Comparison of ENCODE assay signal across 10 mouse cellular contexts in genomic region chr4:137919116-137919515, GRCm38 (mm10). TPM values are rescaled to one million over a fixed set of nuclear protein-coding genes. Genes with fewer than 3 reads are reported as not detected.
DNase-seq lines count a peak whose midpoint lies in the region; ATAC-seq lines count a peak whose summit lies in the region.
"Had no signal": no experiment of that assay in that cellular context is flagged by ENCODE, and none has a peak within 500 bp of the region (broad histone marks: within the 10 kb centered on the region; RNA-seq: fewer than 3 reads in every experiment).

No protein-coding gene starts in this region.

- H3K27ac ChIP-seq in forebrain, embryonic 13.5 days = peak overlapping the region; percentile 14; the same call in 1 of the 2 replicates
- H3K27ac ChIP-seq in forebrain, embryonic 15.5 days (replicated peaks) = no peak overlapping the region
- 0 out of 2 replicates have a peak overlapping the region, but pooled peaks have one; percentile 15 for H3K27ac ChIP-seq in liver, embryonic 12.5 days
- H3K27ac ChIP-seq in liver, embryonic 11.5 days (ENCODE audit: low read depth, low read length) = no peak overlapping the region
- peak overlapping the region; percentile 87 for H3K27ac ChIP-seq in embryonic facial prominence, embryonic 10.5 days (replicated peaks)
- H3K27ac ChIP-seq in limb, embryonic 13.5 days = peak overlapping the region; percentile 28; the same call in 1 of the 2 replicates
- H3K27ac ChIP-seq: macrophage had no signal

- 57% methylated on average over 10 of the region's 10 CpGs for WGBS in forebrain, embryonic 13.5 days
- 59% methylated on average over 10 of the region's 10 CpGs for WGBS in forebrain, embryonic 15.5 days
- 69% methylated on average over 10 of the region's 10 CpGs for WGBS in liver, embryonic 12.5 days (ENCODE audit: insufficient replicate concordance)
- WGBS in liver, embryonic 11.5 days = 72% methylated on average over 10 of the region's 10 CpGs
- 53% methylated on average over 10 of the region's 10 CpGs for WGBS in embryonic facial prominence, embryonic 10.5 days
- WGBS in limb, embryonic 13.5 days = 37% methylated on average over 10 of the region's 10 CpGs

- peaks cover 27% of the 10 kb centered on the region for H3K27me3 ChIP-seq in forebrain, embryonic 13.5 days
- peaks cover 7% of the 10 kb centered on the region; the same call in 1 of the 2 replicates for H3K27me3 ChIP-seq in forebrain, embryonic 15.5 days
- peaks cover 15% of the 10 kb centered on the region for H3K27me3 ChIP-seq in liver, embryonic 12.5 days (replicated peaks)
- H3K27me3 ChIP-seq in liver, embryonic 11.5 days (replicated peaks; ENCODE audit: control insufficient read depth, insufficient read depth, low read length) = no peaks in the 10 kb centered on the region
- H3K27me3 ChIP-seq in embryonic facial prominence, embryonic 10.5 days (replicated peaks; ENCODE audit: low read depth, poor library complexity, severe bottlenecking) = peaks cover 8% of the 10 kb centered on the region; the same call in 1 of the 2 replicates
- no peaks in the 10 kb centered on the region for H3K27me3 ChIP-seq in limb, embryonic 13.5 days

- H3K4me1 ChIP-seq in forebrain, embryonic 13.5 days = peaks cover 43% of the 10 kb centered on the region
- peaks cover 36% of the 10 kb centered on the region for H3K4me1 ChIP-seq in forebrain, embryonic 15.5 days
- H3K4me1 ChIP-seq in liver, embryonic 12.5 days = peaks cover 50% of the 10 kb centered on the region
- H3K4me1 ChIP-seq in liver, embryonic 11.5 days (replicated peaks; ENCODE audit: control insufficient read depth, insufficient read depth, low read length) = peaks cover 47% of the 10 kb centered on the region
- H3K4me1 ChIP-seq in embryonic facial prominence, embryonic 10.5 days = peaks cover 69% of the 10 kb centered on the region
- H3K4me1 ChIP-seq in limb, embryonic 13.5 days = peaks cover 51% of the 10 kb centered on the region

- no peak overlapping the region for H3K4me3 ChIP-seq in forebrain, embryonic 13.5 days
- H3K4me3 ChIP-seq in forebrain, embryonic 15.5 days = no peak overlapping the region
- H3K4me3 ChIP-seq in liver, embryonic 12.5 days = no peak overlapping the region
- no peak overlapping the region for H3K4me3 ChIP-seq in liver, embryonic 11.5 days (ENCODE audit: low read depth, low read length)
- no peak overlapping the region for H3K4me3 ChIP-seq in embryonic facial prominence, embryonic 10.5 days
- H3K4me3 ChIP-seq in limb, embryonic 13.5 days = no peak overlapping the region

- no peak for ATAC-seq in forebrain, embryonic 13.5 days
- ATAC-seq in forebrain, embryonic 15.5 days (replicated peaks) = no peak
- no peak for ATAC-seq in liver, embryonic 12.5 days
- no peak for ATAC-seq in liver, embryonic 11.5 days (replicated peaks; ENCODE audit: low FRiP score)
- ATAC-seq in limb, embryonic 13.5 days (ENCODE audit: low FRiP score, low read depth) = no peak

- no peaks in the 10 kb centered on the region for H3K36me3 ChIP-seq in forebrain, embryonic 13.5 days (ENCODE audit: poor library complexity, severe bottlenecking)
- no peaks in the 10 kb centered on the region for H3K36me3 ChIP-seq in forebrain, embryonic 15.5 days
- peaks cover 17% of the 10 kb centered on the region; the same call in 1 of the 2 replicates for H3K36me3 ChIP-seq in liver, embryonic 12.5 days
- H3K36me3 ChIP-seq in liver, embryonic 11.5 days (ENCODE audit: control insufficient read depth, insufficient read depth, low read length) = no peaks in the 10 kb centered on the region; the same call in none of the 2 replicates
- peaks cover 35% of the 10 kb centered on the region for H3K36me3 ChIP-seq in embryonic facial prominence, embryonic 10.5 days (replicated peaks)
- H3K36me3 ChIP-seq in limb, embryonic 13.5 days = peaks cover 27% of the 10 kb centered on the region

- H3K9me3 ChIP-seq in forebrain, embryonic 13.5 days (replicated peaks) = no peaks in the 10 kb centered on the region
- H3K9me3 ChIP-seq in forebrain, embryonic 15.5 days = no peaks in the 10 kb centered on the region
- no peaks in the 10 kb centered on the region for H3K9me3 ChIP-seq in liver, embryonic 12.5 days (replicated peaks)
- H3K9me3 ChIP-seq in liver, embryonic 11.5 days (ENCODE audit: control insufficient read depth, low read length) = no peaks in the 10 kb centered on the region
- no peaks in the 10 kb centered on the region for H3K9me3 ChIP-seq in embryonic facial prominence, embryonic 10.5 days
- H3K9me3 ChIP-seq in limb, embryonic 13.5 days = no peaks in the 10 kb centered on the region

- no peak for DNase-seq in liver, embryonic 11.5 days (ENCODE audit: low spot score)
- no peak for DNase-seq in embryonic facial prominence, embryonic 10.5 days (ENCODE audit: low spot score)
- no peak for DNase-seq in layer of hippocampus, adult 9-10 months (ENCODE audit: low spot score)
- DNase-seq in embryo, embryonic 10 days (ENCODE audit: low spot score) = no peak
- DNase-seq: gastrocnemius, postnatal 10 days had no signal

- H3K4me2 ChIP-seq in forebrain, embryonic 13.5 days = no peak overlapping the region
- no peak overlapping the region for H3K4me2 ChIP-seq in forebrain, embryonic 15.5 days (replicated peaks)
- no peak overlapping the region for H3K4me2 ChIP-seq in liver, embryonic 12.5 days
- no peak overlapping the region for H3K4me2 ChIP-seq in liver, embryonic 11.5 days
- H3K4me2 ChIP-seq in limb, embryonic 13.5 days (replicated peaks) = no peak overlapping the region

- no peak overlapping the region for H3K9ac ChIP-seq in forebrain, embryonic 13.5 days
- no peak overlapping the region for H3K9ac ChIP-seq in forebrain, embryonic 15.5 days (replicated peaks)
- H3K9ac ChIP-seq in liver, embryonic 12.5 days = no peak overlapping the region
- no peak overlapping the region for H3K9ac ChIP-seq in liver, embryonic 11.5 days (ENCODE audit: low read depth, low read length)
- H3K9ac ChIP-seq in limb, embryonic 13.5 days = peak overlapping the region; percentile 35; the same call in 1 of the 2 replicates

RNA-seq across cellular contexts. Expression of gene Ece1, which starts 57.1 kb away (rescaled TPM):
- 10.8 and 12.9 TPM in 2 replicates for polyA plus RNA-seq in forebrain, embryonic 13.5 days (2015; fragmentation: Nextera tagmentation; extraction: Ambion mirVana)
- polyA plus RNA-seq in forebrain, embryonic 15.5 days (2015; fragmentation: Nextera tagmentation; extraction: Ambion mirVana) = 10.1 and 11.2 TPM in 2 replicates
- 17.8 and 18.5 TPM in 2 replicates for polyA plus RNA-seq in liver, embryonic 12.5 days (2016; fragmentation: Nextera tagmentation; extraction: Ambion mirVana)
- polyA plus RNA-seq in liver, embryonic 11.5 days (2014; fragmentation: Nextera tagmentation; extraction: Ambion mirVana) = 51.9 and 61.4 TPM in 2 replicates
- polyA plus RNA-seq in embryonic facial prominence, embryonic 10.5 days (2016; fragmentation: Nextera tagmentation; extraction: Ambion mirVana) = 46.6 and 54.5 TPM in 2 replicates
- polyA plus RNA-seq in limb, embryonic 13.5 days (2015; fragmentation: Nextera tagmentation; extraction: Ambion mirVana) = 29.2 and 31.4 TPM in 2 replicates

Comparison
In these comparisons a context has a peak if more than half of its experiments do, and no peak if none do; other contexts are left out.
1. H3K27ac ChIP-seq: peak in forebrain, embryonic 13.5 days (single experiment), liver, embryonic 12.5 days (single experiment), embryonic facial prominence, embryonic 10.5 days (single experiment) and limb, embryonic 13.5 days (single experiment); none in forebrain, embryonic 15.5 days (single experiment) and liver, embryonic 11.5 days (single experiment).